ENCODE assay signal across 10 mouse cellular contexts in genomic region chr4:32463065-32463464, GRCm38 (mm10).
"Had no signal": no experiment of that assay in that cellular context is flagged by ENCODE, and none has a peak within 500 bp of the region (broad histone marks: within the 10 kb centered on the region; RNA-seq: fewer than 3 reads in every experiment).

No protein-coding gene starts in this region.

- ATAC-seq: midbrain, embryonic 15.5 days had no signal

- DNase-seq: kidney, adult 11 months; kidney, adult 9 months; kidney, postnatal 36 days; layer of hippocampus, adult 9-11 months; layer of hippocampus, postnatal 36 days; liver, embryonic 13.5 days; retina, postnatal 1 day; right cerebral cortex, postnatal 14 days; thymus, postnatal 4 days had no signal
